Mouse (Mus musculus) Muller cell, postnatal 12 days (primary cell): ENCODE measurements around the gene Poc5.
A peak's percentile ranks its signal among the peaks of the same experiment; 100 is the strongest.

Experiments
- DNase-seq: peaks from one replicate; pipeline ENCODE4 v3.0.0-alpha.2; 2015; ENCODE audit errors: inconsistent ontology term

Poc5 gene

GRCm38 (mm10) chr13:96388042-96388888 lies at the start of gene Poc5:
Gene Poc5, plus strand, starts transcription at chr13:96388294.
- peak; percentile 97 for DNase-seq

GRCm38 (mm10) chr13:96341461-96341860 lies 46.6 kb upstream of the Poc5 start:
- no peak for DNase-seq

- DNase-seq = no peak
Measured at GRCm38 (mm10) chr13:96344778-96345177, 43.3 kb upstream of the Poc5 start.

- peak; percentile 59 for DNase-seq
Measured at GRCm38 (mm10) chr13:96346581-96346980, 41.5 kb upstream of the Poc5 start.

GRCm38 (mm10) chr13:96350207-96350606 lies 37.9 kb upstream of the Poc5 start:
- DNase-seq = no peak

- peak; percentile 76 for DNase-seq
Measured at GRCm38 (mm10) chr13:96351264-96351663, 36.8 kb upstream of the Poc5 start.

GRCm38 (mm10) chr13:96375519-96375918 lies 12.6 kb upstream of the Poc5 start:
- DNase-seq = peak; percentile 12

GRCm38 (mm10) chr13:96376871-96377270 lies 11.2 kb upstream of the Poc5 start:
- DNase-seq = no peak

GRCm38 (mm10) chr13:96377883-96378282 lies 10.2 kb upstream of the Poc5 start:
- no peak for DNase-seq

- no peak for DNase-seq
Measured at GRCm38 (mm10) chr13:96389301-96389700, 1.2 kb downstream of the Poc5 start.

GRCm38 (mm10) chr13:96401251-96401650 lies 13.2 kb downstream of the Poc5 start:
- DNase-seq = no peak

- DNase-seq = no peak
Measured at GRCm38 (mm10) chr13:96405518-96405917, 17.4 kb downstream of the Poc5 start.

- DNase-seq = peak; percentile 49
Measured at GRCm38 (mm10) chr13:96407040-96407439, 18.9 kb downstream of the Poc5 start.

- DNase-seq = no peak
Measured at GRCm38 (mm10) chr13:96408786-96409185, 20.7 kb downstream of the Poc5 start.

- DNase-seq = no peak
Measured at GRCm38 (mm10) chr13:96414384-96414783, 26.3 kb downstream of the Poc5 start.

GRCm38 (mm10) chr13:96416380-96416779 lies 28.3 kb downstream of the Poc5 start:
- no peak for DNase-seq

- DNase-seq = no peak
Measured at GRCm38 (mm10) chr13:96417261-96417813, 29.2 kb downstream of the Poc5 start.

- DNase-seq = no peak
Measured at GRCm38 (mm10) chr13:96418487-96418886, 30.4 kb downstream of the Poc5 start.

- DNase-seq = no peak
Measured at GRCm38 (mm10) chr13:96421230-96421629, 33.1 kb downstream of the Poc5 start.

GRCm38 (mm10) chr13:96424496-96425274 lies 36.6 kb downstream of the Poc5 start:
- no peak for DNase-seq

- peak; percentile 17 for DNase-seq
Measured at GRCm38 (mm10) chr13:96426044-96426443, 38.0 kb downstream of the Poc5 start.

GRCm38 (mm10) chr13:96428531-96428930 lies 40.4 kb downstream of the Poc5 start:
- DNase-seq = no peak
